Mouse (Mus musculus) cerebellum, adult (tissue): Measurements from ENCODE around the gene Wdr82.

Experiments
- ATAC-seq: cut with Nextera tagmentation; 2 replicates; pipeline ENCODE4 v1.9.2; 2017; ENCODE audit warnings: mild to moderate bottlenecking, moderate library complexity, mixed read lengths; ENCODE audit not compliant: insufficient number of reproducible peaks, low FRiP score, low TSS enrichment

Gene Wdr82

DNA sequence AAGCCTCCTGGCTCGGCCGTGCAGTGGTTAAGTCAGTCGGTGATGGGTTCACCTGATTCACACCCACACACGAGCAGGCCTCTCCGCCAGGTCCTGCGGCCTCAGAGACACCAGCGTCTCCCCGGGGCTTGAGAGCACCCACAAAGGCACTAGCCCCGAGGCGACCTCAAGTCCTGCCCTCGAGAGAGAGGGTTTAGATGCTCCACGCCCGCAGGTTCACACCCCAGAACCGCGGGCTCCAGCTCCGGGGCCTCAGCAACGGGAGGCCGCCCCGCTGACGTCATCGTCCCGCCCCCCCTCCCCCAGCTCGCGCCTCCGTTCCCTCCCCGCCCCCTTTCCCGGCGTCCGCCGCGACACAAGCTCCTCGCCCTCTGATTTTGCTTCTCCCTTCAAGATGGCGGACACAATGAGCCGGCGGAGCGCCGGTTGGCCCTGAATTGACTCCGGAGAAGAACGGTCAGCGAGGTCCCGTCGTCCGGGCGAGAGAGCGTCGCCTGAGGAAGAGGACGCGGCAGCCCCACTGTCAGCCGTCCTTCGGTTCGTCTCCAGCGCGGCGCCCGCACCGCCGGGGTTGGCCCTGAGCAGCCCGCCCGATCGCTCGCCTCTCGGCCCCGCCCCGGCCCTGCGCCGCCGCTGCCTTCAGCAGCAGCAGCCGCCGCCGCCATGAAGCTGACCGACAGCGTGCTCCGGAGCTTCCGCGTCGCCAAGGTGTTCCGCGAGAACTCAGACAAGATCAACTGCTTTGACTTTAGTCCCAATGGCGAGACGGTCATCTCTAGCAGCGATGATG lies at the start of gene Wdr82:
Wdr82 (plus strand) TSS at position 373 of the 790 bp plus-strand sequence.
- ATAC-seq: peak; percentile 82

DNA sequence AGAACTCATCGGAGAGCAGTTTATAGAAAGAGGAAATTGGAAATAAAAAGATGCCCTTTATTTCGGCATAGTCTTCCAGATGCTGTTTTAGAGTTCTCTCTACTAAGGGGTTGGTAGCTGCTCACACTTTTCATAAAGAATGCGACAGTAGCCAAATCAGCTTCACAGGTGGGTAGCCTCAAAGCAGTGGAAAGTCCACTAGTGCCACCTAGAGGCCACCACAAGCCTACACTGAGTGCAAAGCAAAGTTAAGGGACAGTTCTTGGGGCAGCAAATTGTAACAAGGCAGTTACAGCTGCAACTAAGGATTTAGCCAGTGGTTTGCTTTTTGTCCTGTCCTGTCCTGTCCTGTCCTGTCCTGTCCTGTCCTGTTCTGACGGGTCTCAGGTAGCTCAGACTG lies 47.1 kb upstream of the Wdr82 start:
- 0 out of 2 replicates have a peak, but pooled peaks have one; percentile 10 for ATAC-seq

DNA sequence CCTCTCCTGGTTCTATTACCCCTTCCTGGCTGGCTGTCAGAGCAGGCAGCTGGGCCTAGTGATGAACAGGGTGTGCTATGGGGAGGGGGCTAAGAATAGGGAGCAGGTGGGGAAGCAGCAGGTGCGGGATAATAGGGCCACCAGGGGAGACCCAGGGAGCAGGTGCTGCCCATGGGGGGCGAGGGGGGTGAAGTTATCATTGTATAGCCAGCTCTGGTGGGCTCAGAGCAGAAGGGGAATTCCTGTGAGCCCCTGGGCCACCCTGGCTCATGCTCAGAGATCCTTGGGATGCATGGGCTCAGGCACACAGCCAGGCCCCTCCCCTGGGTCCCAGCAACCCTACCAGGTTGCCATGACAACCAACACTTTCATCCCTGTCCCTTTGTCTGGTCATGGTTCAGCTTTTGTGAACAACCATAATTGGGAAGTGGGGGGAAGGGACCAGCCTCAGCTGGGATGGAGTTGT lies 43.9 kb upstream of the Wdr82 start:
- no peak for ATAC-seq

DNA sequence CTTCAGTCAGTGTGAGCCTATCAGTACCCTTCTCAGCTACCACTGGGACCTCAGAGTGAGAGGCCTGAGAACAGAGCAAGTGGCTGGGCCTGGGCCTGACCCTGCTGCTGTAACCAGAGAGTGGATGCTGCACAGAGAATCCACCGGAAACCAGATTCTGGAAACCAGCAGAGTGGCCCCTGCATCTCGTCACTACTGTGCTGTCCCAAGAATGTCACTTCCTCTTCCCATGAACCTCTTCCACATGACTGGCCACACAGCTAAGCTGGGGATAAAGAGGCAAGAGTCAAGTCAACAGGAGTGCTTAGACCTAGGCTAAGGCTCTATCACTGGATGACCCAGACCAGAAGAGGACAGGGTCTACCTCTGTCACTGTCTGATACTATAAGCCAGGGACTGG lies 41.7 kb upstream of the Wdr82 start:
- no peak for ATAC-seq

DNA sequence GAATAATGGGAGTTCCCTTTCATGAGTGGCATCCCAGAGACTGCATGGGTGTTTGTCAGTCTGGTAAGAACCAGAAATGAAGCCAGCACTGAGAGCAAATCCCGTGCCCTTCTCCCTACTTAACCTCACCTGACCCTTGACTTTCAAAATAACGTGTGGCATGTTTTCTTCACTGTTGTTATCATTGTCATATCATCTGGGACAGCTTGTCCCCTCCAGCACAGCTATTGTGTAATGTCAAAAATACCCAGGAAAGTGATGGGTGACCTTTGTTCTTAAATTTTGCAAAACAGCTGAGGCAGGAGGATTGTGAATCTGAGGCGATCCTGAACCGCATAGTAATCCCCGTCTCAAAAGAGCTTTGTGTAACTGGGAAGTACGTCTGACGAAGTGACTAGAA lies 40.5 kb upstream of the Wdr82 start:
- ATAC-seq: no peak

DNA sequence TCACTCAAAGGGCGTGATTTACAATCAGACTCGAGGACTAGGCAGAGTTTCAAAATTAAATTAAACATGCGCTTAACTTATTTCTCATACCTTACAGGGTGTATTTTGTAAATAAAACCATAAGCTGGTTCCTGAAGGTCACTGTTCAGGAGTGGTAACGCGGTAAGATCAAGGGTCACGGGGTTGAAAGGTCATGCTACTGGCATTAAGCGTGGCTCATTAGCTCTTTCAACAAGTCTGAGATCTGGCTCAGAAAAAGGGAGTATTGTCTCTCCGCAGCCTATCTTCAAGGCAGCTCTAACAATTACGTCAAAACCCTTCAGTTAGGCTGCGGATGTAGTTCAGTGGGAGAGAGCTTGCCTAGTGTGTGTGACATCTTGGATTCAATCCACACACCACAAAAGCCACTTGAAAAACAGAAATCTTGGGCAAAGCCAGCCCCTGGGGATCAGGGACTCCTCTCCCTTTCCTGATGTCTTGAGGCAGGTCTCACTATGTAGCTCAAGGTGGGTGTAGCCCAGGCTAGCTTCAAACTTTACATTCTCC lies 33.0 kb upstream of the Wdr82 start:
- ATAC-seq: no peak

DNA sequence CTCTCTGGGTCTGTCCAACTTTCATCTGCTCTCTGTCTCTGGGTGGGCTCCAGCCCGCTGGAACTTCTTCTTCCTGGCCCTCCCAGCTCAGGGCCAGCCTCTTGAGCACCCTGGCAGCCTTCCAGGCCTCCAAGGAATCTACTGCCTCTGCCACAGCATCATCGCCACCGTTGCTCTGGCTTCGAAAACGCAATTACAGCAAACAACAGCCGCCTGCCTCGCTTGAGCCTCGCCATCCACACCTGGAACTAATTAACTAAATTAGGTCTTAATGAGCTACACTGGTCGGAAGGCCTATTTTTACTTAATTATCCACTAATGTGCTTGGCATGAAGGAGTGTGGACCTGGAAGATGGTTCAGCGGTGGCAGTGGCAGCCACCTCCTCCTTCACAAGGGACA lies 31.0 kb upstream of the Wdr82 start:
- ATAC-seq: no peak

DNA sequence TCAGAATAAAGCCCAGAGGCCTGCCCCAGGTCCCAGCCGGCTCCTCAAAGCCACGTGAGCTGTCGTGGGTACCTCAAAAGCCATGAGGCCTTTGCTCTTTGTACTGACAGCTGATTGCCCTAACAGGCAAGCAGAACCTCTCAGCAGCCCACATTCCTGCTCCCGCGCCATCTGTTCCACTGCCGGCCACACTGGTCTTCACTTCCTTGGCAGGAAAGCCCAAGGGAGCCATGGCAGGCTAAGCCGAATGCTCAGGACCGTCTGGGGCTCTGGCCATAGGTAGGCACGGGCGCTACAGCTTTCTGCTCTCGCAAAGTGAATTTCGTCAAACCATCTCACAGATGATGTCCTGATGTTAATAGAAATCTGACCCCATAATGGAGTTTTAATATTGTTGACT lies 28.8 kb upstream of the Wdr82 start:
- ATAC-seq: peak; percentile 90

DNA sequence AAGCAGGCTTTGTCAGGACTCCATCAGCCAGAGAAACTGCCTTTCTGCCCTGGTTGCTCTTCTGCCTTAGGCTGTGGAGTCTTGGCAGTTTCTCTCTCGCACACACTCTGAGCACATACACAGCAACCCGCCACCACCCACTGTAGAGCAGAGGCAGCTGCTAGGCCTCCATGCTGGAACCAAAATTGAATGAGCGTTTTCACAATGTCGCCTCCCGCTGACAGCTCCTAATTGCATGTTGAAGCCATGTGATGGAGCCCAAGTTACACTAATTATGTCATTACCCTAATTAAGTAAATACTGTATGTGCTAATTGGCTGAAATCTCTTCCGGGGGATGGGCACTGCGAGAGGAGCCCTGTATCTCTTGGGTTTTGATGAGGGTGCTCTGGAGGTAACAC lies 26.6 kb upstream of the Wdr82 start:
- no peak for ATAC-seq

DNA sequence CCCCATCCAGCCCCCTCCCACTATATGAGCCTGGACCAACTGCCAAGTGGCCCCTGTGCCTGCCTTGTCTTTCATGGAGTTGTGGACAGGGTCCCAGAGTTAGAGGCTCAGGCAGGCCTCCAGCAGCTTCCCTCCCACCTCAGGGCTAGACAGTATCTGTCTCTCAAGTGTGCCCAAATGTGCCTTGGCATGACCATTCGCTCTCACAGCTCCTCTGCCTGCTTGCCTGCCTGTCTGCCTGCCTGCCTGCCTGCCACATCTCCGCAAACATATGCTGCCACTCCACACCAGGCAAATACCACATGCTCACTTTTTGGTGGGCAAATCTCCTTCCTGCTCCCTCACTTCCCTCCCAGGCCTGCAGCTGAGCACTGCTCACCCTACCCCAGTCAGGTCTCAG lies 25.1 kb upstream of the Wdr82 start:
- no peak for ATAC-seq

DNA sequence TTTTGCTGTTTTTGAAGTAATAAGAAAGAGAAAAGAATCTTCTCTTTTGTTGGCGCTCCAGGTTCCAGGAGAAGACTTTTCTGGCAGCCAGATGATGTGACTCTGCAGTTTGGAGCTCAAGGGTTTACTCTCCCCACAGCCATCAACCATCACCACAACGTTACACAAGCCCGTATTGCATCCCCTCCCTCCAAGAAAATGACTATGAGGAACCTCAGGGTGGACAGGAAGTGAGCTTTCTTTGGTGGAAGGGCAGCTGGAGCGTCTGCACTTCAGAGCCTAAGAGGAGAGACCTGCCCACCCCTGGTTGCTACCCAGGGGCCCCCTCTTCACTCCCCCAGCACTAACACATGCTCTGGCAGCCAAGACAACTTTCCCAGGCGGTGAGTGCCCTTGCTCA lies 23.4 kb upstream of the Wdr82 start:
- no peak for ATAC-seq

DNA sequence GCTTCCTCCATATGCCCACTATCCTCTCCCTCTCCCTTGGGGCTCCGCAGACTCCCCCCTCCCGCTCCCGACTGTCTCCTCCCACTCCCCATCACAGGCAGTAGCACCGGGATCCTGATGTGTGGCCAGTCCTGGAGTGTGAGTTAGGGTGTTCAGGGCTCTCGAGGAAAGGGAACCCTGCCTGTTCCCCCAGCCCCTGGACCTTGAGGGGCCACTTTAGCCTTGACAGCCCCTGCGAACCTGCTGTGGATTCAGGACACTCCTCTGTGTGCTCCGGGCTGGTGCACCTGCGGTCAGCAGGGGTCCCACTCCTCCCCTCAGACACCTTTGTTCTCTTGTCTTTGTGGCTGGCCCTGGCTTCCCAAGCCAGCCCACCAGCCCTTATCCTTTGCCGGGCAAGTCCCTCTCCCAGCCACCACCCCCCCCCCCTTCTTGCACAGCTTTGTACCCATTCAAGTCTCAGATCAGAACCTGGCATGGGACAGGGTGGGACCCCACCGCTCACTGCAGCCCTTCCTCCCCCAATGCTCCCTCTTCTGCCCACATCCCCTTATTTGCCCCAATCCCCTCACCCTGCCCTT lies 22.8 kb upstream of the Wdr82 start:
- ATAC-seq: no peak

DNA sequence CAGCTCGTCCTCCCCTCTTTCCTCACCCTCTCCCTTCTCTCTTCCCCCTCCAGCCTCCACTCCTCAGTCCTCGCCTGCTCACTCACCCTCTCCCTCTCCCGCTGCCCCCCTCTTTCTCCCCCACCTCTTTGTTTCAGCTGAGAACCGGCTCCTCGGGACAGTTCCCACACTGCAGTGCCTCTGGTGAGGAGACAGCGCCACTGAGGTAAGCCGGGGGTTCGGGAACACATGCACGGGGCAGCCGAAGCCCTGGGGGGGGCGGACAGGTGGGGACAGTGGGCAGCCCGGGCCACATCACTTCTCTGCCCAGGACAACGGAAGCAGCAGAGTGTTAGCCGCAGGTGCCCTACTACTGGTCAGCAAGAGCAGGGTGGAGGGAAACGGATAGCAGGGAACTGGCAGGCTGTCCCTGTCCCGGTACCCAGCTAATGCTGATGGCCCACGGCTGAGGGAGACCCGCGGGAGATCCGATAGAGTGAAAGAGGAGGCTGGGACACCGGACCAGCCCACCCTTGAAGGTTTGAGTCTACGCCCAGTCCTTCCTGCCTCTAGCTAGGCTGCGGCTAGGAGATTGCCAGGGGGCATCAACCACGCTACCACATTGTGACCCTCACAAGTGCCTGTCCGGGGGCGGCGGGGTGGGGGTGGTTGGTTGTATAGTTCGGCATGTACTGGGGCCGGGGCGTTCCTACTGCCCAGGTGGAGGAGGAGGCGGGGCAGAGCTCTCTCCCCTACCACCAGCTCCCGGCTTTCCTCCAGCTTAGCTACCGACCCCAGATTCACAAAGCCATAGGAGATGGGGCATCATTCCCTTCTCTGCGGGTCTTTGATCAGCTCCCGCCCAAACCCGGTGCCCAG lies 22.0 kb upstream of the Wdr82 start:
- ATAC-seq: 0 out of 2 replicates have a peak, but pooled peaks have one; percentile 31

DNA sequence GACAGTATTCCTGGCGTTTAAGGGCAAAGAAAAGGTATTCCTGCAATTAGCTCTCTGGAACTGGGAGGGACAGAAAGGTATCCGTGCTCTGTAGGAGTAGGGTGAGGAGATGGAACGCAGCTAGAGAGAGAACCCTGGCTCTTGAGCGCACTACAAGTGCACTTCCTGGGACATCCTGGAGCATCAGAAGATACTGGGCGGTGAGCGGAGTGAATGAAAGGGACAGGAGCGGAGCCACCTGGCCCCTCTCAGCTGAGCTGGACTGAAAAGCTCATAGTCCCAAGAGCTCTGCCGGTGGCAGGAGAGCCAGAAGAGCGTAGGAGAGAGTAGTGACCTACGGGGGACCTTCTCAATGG lies 21.4 kb upstream of the Wdr82 start:
- peak; percentile 59; the same call in 1 of the 2 replicates for ATAC-seq

DNA sequence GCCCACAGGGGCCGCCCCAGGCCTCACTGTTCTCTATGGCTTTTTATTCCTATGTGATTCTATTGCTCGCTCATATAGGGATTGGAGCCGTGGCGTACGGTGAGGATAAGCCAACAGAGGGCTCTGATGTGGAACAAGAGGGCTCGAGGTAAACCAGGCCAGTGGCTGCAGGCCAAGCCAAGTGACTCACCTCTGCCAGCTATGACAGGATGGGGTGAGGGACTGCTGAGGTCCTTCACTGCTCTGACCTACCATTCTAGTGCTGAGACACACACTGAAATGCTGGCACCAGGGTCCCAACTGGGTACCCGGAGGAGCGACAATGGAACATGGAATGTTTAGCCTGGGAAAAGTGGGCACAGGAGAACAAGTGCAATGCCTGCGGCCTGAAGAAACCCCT lies 16.6 kb upstream of the Wdr82 start:
- no peak for ATAC-seq

DNA sequence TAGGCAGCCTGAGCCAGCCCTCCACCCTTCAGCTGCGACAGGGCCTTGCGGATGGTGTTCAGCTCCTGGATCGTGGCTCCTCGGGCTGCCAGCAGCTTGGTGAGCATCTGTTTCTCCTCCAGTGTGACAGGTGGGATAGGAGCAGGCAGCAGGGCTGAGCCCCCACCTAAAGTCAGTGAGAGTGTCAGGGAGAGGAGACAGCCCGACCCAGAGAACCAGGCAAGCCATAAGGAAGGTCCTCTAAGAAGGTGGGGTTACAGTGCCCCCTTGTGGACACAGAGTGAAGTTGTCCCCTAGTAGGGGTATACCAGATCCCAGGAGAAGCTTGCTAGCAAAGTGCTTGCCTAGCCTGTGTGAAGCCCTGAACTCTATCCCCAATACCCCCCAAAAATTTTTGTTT lies 14.3 kb upstream of the Wdr82 start:
- ATAC-seq: no peak

DNA sequence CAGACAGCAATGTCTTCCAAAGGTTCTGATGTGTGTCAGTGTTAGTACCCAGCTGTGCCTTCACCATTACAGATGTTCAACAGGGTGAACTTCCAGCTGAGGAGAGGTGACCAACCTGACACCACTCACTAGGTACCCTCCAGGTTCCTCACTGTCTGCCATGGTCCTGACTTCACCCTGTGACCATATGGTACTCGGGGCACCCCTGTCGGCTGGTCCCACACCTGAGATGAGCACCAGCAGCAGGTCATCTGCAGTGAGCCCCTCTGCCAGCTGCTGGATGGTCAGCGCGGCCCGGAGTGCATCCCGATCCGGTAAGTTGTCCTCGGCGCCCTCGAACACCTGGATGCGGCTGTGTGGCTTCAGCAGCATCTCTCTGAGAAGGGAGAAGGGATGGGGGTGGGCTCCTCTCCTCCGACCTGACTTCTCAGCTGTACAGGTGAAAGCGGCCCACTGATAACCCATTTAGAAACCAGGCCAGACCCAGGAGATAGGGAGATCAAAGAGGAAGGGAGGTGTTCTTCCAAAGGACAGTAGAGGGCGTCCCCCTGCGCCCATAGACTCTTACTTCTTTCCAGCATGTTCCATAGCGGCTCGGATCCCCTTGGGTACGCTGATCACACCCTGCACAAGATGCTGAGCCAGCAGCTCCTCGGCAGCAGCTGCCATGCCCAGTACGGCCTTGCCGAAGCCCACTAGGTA lies 13.7 kb upstream of the Wdr82 start:
- ATAC-seq: no peak

DNA sequence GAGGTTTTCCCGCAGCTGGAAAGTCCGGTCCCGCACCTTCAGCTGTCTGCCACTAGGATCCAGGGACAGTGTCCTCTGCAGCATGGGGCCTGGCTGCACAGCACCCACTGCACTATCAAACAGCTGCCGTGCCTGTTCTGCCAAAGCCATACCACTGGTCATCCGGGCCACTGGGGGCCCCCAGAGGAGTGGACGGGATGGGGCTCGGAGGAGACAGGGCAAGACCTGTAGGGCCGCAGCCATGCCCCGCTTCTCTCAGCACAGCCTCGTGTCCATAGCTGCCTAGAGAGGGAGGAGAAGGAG lies 13.2 kb upstream of the Wdr82 start:
- no peak for ATAC-seq

DNA sequence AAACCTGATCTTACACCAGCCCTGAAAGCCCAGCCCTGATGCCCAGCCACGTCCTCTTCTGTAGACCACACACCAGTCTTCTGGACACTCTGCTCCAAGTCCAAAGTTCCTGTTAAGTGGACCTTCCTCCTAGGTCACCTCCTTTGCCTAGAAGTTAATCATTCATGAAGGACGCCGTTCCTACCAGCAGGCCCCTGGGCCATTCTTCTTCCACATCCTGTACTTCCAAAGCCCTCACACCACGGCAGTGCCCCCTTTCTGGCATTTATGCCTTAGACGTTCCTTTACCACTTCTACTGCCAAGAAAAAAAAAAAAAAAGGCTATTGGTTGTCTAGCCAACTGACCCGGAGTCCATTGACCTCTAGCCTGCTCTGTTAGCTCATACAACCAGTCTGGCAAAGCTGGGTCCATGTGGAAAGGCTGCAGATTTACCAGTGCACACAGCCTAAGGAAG lies 12.7 kb upstream of the Wdr82 start, which contains the start of gene Glyctk:
Glyctk (minus strand) TSS at position 102 of the 455 bp plus-strand sequence.
- no peak for ATAC-seq

DNA sequence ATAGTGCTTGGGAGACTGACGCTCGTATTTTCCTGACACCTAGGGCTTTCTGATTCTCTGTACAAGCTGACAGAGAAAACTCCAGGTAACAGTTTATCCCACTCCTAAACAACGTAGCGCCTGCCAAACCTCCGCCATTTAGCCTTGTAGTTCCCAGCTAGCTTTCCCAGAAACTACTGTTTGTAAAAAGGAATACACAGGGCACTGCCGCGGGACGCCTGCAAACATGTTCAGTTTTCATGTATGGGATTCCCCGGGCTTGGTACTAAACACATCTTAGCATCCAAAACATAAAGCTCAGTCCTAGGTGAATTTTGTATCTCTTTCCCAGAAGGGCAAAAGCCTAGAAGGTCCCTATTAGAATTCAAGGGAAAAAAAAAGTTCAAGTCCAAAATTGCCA lies 11.5 kb upstream of the Wdr82 start:
- no peak for ATAC-seq
